Mouse (Mus musculus): Measurements from ENCODE around the gene Krt35. TPM values are rescaled to one million over a fixed set of nuclear protein-coding genes. Genes with fewer than 3 reads are reported as not detected.
A peak's percentile ranks its signal among the peaks of the same experiment; 100 is the strongest.

The Krt35 gene
- polyA plus RNA-seq, 1 experiment from 2014 or later: not detected

DNA sequence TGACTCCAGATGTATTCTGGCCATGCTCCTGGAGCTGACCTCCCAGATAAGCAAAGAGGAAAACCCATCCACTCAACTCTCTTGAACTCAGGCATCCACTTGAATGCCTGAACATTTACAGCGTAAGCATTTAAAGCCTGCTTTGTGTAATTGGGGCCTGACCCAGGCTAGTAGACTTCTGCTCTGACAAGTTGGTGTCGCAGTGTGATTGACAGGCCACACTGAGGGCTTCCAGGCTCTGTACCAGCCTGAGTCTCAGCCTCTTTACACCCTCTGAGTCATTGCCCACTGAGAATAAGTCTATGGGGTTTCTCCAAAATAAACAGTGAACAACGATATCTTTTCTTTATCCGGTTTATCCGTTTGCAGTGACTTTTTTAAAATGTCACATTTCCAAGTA is 24.3 kb upstream of the Krt35 start:
- no peak overlapping the region for H3K4me3 ChIP-seq (ENCODE audit: low read length)
- H3K36me3 ChIP-seq (ENCODE audit: control insufficient read depth, insufficient read depth, low read length): no peaks in the 10 kb centered on the region
- no peak overlapping the region for H3K27ac ChIP-seq (ENCODE audit: low read length)
- WGBS: 51% methylated on average over 5 of the region's 5 CpGs
- 0 out of 2 replicates have a peak, but pooled peaks cover 3% of the 10 kb centered on the region for H3K4me1 ChIP-seq (replicated peaks; ENCODE audit: control insufficient read depth, insufficient read depth, low read length)
- H3K27me3 ChIP-seq (ENCODE audit: control insufficient read depth, insufficient read depth, low read depth, low read length): no peaks in the 10 kb centered on the region
- no peak overlapping the region for H3K4me2 ChIP-seq (ENCODE audit: low read depth, low read length)
- no peak overlapping the region for H3K9ac ChIP-seq (ENCODE audit: low read length)
- no peaks in the 10 kb centered on the region for H3K9me3 ChIP-seq (ENCODE audit: control insufficient read depth, low read length)
- peak; percentile 83 for ATAC-seq (ENCODE audit: low read depth)

DNA sequence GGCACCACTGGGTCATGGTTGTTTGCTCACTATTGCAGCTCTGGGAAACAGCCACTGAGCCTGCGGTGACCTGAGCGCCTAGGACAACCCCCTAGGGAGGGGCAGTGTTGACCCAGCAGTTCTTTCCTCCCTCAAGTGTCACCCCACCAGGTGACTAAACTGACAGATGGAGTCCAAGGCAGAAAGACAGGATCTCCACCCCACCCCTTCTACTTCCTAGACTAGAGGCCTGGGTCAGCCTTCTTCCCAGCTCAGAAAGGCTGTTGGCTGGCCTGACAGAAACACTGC is 17.6 kb upstream of the Krt35 start:
- H3K27me3 ChIP-seq (ENCODE audit: control insufficient read depth, insufficient read depth, low read depth, low read length): no peaks in the 10 kb centered on the region
- peak; percentile 72 for ATAC-seq (ENCODE audit: low read depth)
- no peak overlapping the region for H3K4me2 ChIP-seq (ENCODE audit: low read depth, low read length)
- no peaks in the 10 kb centered on the region for H3K9me3 ChIP-seq (ENCODE audit: control insufficient read depth, low read length)
- H3K4me1 ChIP-seq (replicated peaks; ENCODE audit: control insufficient read depth, insufficient read depth, low read length): no peaks in the 10 kb centered on the region
- H3K4me3 ChIP-seq (ENCODE audit: low read length): no peak overlapping the region
- H3K27ac ChIP-seq (ENCODE audit: low read length): peak overlapping the region; percentile 23
- H3K36me3 ChIP-seq (ENCODE audit: control insufficient read depth, insufficient read depth, low read length): no peaks in the 10 kb centered on the region
- H3K9ac ChIP-seq (ENCODE audit: low read length): no peak overlapping the region
- WGBS: 32% methylated on average over 2 of the region's 2 CpGs

DNA sequence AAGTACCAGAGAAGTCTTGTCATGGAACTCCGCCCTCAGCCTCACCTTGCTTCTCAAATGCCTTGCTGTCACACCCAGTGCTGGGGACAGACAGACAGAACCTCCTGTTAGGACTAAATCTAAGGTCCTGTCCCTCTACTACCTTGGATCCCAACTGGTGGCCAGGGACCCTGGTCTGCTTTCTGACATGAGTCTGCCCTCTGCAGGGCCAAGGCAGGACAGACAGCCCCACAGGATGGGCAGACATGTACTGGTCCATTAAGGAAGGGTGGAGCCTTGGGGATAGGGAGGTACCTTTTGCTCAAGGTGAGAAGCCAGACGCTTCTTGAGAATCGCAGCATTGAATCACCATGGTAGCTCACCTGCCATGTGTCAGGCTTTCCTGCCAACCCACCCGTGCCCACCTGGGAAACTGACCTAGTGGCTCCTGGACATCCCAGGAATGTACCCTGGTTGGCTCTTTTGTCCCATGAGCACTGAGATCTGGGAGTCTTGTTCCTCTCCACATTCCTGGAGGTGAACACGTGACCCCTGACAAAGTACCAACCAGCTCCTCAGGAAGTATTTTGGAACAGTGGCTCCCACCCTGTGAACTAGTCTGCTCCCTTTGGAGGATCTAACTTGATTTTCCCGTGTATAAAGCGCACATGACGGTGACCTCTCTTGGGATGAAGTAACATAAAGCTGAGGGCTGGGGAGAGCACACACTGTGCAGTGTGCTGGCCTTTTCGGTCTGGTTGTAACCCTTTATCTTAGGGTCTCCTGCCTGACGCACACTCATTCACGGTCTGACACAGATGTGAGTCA is 17.1 kb upstream of the Krt35 start:
- Histone ChIP-seq H3K4me1 (replicated peaks; ENCODE audit: control insufficient read depth, insufficient read depth, low read length) (no peaks in the 10 kb centered on the region), H3K36me3 (ENCODE audit: control insufficient read depth, insufficient read depth, low read length) (no peaks in the 10 kb centered on the region), H3K4me3 (ENCODE audit: low read length) (no peak overlapping the region), H3K27ac (ENCODE audit: low read length) (peak overlapping the region; percentile 23; the same call in 1 of the 2 replicates), H3K9me3 (ENCODE audit: control insufficient read depth, low read length) (no peaks in the 10 kb centered on the region), H3K9ac (ENCODE audit: low read length) (no peak overlapping the region), H3K4me2 (ENCODE audit: low read depth, low read length) (no peak overlapping the region), H3K27me3 (ENCODE audit: control insufficient read depth, insufficient read depth, low read depth, low read length) (no peaks in the 10 kb centered on the region)
- WGBS: 58% methylated on average over 11 of the region's 11 CpGs
- ATAC-seq (ENCODE audit: low read depth): peak; percentile 34; the same call in 1 of the 2 replicates

DNA sequence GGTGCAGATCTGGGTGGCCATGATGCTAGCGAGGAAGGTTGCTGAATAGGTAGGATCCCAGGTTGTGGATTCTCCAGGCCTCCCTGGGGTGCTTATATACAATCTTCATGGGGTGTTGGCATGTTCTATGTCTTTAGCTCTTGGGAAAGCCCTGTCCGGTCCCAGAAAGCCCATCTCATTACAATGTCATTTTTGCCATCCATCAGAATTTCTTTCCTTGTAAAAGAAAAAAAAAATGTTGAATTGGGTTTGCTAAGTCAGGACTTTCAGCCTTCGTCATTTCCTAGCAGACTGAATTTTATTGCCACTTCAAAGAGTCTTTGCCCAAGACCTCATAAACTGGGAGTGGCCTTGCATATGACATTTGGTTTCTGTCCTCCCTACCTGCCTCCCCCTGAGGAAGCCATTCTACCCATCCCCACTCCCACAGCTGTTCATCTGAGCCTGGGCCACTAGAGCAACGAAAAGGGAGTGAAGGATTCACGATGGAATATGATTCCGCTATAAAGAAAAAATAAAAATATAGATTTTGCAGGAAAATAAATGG is 9.6 kb upstream of the Krt35 start, which contains the start of gene Krt36:
Gene Krt36, minus strand, starts transcription at position 51 of the 547 bp plus-strand sequence.
- ATAC-seq (ENCODE audit: low read depth): no peak
- Histone ChIP-seq H3K36me3 (ENCODE audit: control insufficient read depth, insufficient read depth, low read length) (no peaks in the 10 kb centered on the region), H3K4me1 (replicated peaks; ENCODE audit: control insufficient read depth, insufficient read depth, low read length) (no peaks in the 10 kb centered on the region), H3K9ac (ENCODE audit: low read length) (no peak within 1 kb of the TSS), H3K9me3 (ENCODE audit: control insufficient read depth, low read length) (no peaks in the 10 kb centered on the region), H3K4me2 (ENCODE audit: low read depth, low read length) (no peak within 1 kb of the TSS), H3K27me3 (ENCODE audit: control insufficient read depth, insufficient read depth, low read depth, low read length) (no peaks in the 10 kb centered on the region), H3K4me3 (ENCODE audit: low read length) (no peak within 1 kb of the TSS), H3K27ac (ENCODE audit: low read length) (no peak within 1 kb of the TSS)
- 83% methylated on average over 6 of the region's 6 CpGs for WGBS

GRCm38 (mm10) chr11:100102693-100103429 is 6.8 kb upstream of the Krt35 start:
- Histone ChIP-seq H3K4me1 (replicated peaks; ENCODE audit: control insufficient read depth, insufficient read depth, low read length) (no peaks in the 10 kb centered on the region), H3K4me3 (ENCODE audit: low read length) (no peak overlapping the region), H3K4me2 (ENCODE audit: low read depth, low read length) (no peak overlapping the region), H3K27me3 (ENCODE audit: control insufficient read depth, insufficient read depth, low read depth, low read length) (no peaks in the 10 kb centered on the region), H3K36me3 (ENCODE audit: control insufficient read depth, insufficient read depth, low read length) (no peaks in the 10 kb centered on the region), H3K9ac (ENCODE audit: low read length) (no peak overlapping the region), H3K9me3 (ENCODE audit: control insufficient read depth, low read length) (no peaks in the 10 kb centered on the region), H3K27ac (ENCODE audit: low read length) (no peak overlapping the region)
- WGBS: 55% methylated on average over 15 of the region's 15 CpGs
- no peak for ATAC-seq (ENCODE audit: low read depth)

- ATAC-seq (ENCODE audit: low read depth): no peak
- Histone ChIP-seq H3K9me3 (ENCODE audit: control insufficient read depth, low read length) (no peaks in the 10 kb centered on the region), H3K27ac (ENCODE audit: low read length) (no peak overlapping the region), H3K36me3 (ENCODE audit: control insufficient read depth, insufficient read depth, low read length) (no peaks in the 10 kb centered on the region), H3K4me3 (ENCODE audit: low read length) (no peak overlapping the region), H3K27me3 (ENCODE audit: control insufficient read depth, insufficient read depth, low read depth, low read length) (no peaks in the 10 kb centered on the region), H3K4me1 (replicated peaks; ENCODE audit: control insufficient read depth, insufficient read depth, low read length) (no peaks in the 10 kb centered on the region), H3K4me2 (ENCODE audit: low read depth, low read length) (no peak overlapping the region), H3K9ac (ENCODE audit: low read length) (no peak overlapping the region)
- 67% methylated on average over 4 of the region's 4 CpGs for WGBS
Observed at GRCm38 (mm10) chr11:100100391-100100790, 4.3 kb upstream of the Krt35 start.

- Histone ChIP-seq H3K4me2 (ENCODE audit: low read depth, low read length) (no peak overlapping the region), H3K36me3 (ENCODE audit: control insufficient read depth, insufficient read depth, low read length) (no peaks in the 10 kb centered on the region), H3K9ac (ENCODE audit: low read length) (no peak overlapping the region), H3K4me3 (ENCODE audit: low read length) (no peak overlapping the region), H3K9me3 (ENCODE audit: control insufficient read depth, low read length) (no peaks in the 10 kb centered on the region), H3K27me3 (ENCODE audit: control insufficient read depth, insufficient read depth, low read depth, low read length) (no peaks in the 10 kb centered on the region), H3K4me1 (replicated peaks; ENCODE audit: control insufficient read depth, insufficient read depth, low read length) (no peaks in the 10 kb centered on the region), H3K27ac (ENCODE audit: low read length) (no peak overlapping the region)
- WGBS: 49% methylated on average over 9 of the region's 9 CpGs
- peak; percentile 47; the same call in 1 of the 2 replicates for ATAC-seq (ENCODE audit: low read depth)
Observed at GRCm38 (mm10) chr11:100097819-100098218, 1.8 kb upstream of the Krt35 start.

- Histone ChIP-seq H3K9me3 (ENCODE audit: control insufficient read depth, low read length) (no peaks in the 10 kb centered on the region), H3K4me1 (replicated peaks; ENCODE audit: control insufficient read depth, insufficient read depth, low read length) (no peaks in the 10 kb centered on the region), H3K27me3 (ENCODE audit: control insufficient read depth, insufficient read depth, low read depth, low read length) (no peaks in the 10 kb centered on the region), H3K4me2 (ENCODE audit: low read depth, low read length) (no peak overlapping the region), H3K4me3 (ENCODE audit: low read length) (no peak overlapping the region), H3K9ac (ENCODE audit: low read length) (no peak overlapping the region), H3K36me3 (ENCODE audit: control insufficient read depth, insufficient read depth, low read length) (no peaks in the 10 kb centered on the region), H3K27ac (ENCODE audit: low read length) (no peak overlapping the region)
- ATAC-seq (ENCODE audit: low read depth): no peak
- WGBS: 61% methylated on average over 7 of the region's 7 CpGs
Observed at GRCm38 (mm10) chr11:100088378-100089025, 7.5 kb downstream of the Krt35 start.

DNA sequence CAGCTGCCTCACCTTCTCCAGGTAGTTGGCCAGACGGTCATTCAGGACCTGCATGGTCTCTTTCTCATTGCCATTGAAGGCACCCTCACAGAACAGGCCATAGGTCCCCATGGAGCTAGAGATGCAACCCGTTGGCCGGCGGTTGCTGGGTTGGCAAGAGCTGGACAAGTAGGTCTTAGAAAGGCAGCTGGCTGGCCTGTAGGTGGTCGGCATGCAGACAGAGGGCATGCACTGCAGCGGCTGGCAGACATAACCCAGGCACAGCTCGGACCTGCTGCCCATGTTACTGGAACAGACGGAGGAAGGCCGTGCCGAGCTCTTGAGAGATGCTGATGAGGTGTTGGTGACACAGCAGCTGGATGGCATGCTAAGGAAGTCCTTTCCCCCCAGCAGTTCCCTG is 8.2 kb downstream of the Krt35 start, which contains the start of gene Krt32:
Gene Krt32, minus strand, starts transcription at position 366 of the 400 bp plus-strand sequence.
- H3K4me1 ChIP-seq (replicated peaks; ENCODE audit: control insufficient read depth, insufficient read depth, low read length): no peaks in the 10 kb centered on the region
- no peak within 1 kb of the TSS for H3K9ac ChIP-seq (ENCODE audit: low read length)
- H3K27ac ChIP-seq (ENCODE audit: low read length): no peak within 1 kb of the TSS
- H3K9me3 ChIP-seq (ENCODE audit: control insufficient read depth, low read length): no peaks in the 10 kb centered on the region
- H3K4me2 ChIP-seq (ENCODE audit: low read depth, low read length): no peak within 1 kb of the TSS
- WGBS: 83% methylated on average over 10 of the region's 10 CpGs
- H3K4me3 ChIP-seq (ENCODE audit: low read length): no peak within 1 kb of the TSS
- no peaks in the 10 kb centered on the region for H3K36me3 ChIP-seq (ENCODE audit: control insufficient read depth, insufficient read depth, low read length)
- no peak for ATAC-seq (ENCODE audit: low read depth)
- H3K27me3 ChIP-seq (ENCODE audit: control insufficient read depth, insufficient read depth, low read depth, low read length): no peaks in the 10 kb centered on the region
